Mouse (Mus musculus): ENCODE data around the gene Eif2ak3. TPM values are rescaled to one million over a fixed set of nuclear protein-coding genes. Genes with fewer than 3 reads are reported as not detected.

Gene Eif2ak3
- total RNA-seq, 2 experiments from 2014 or later: 22.6 to 24.0 TPM

DNA sequence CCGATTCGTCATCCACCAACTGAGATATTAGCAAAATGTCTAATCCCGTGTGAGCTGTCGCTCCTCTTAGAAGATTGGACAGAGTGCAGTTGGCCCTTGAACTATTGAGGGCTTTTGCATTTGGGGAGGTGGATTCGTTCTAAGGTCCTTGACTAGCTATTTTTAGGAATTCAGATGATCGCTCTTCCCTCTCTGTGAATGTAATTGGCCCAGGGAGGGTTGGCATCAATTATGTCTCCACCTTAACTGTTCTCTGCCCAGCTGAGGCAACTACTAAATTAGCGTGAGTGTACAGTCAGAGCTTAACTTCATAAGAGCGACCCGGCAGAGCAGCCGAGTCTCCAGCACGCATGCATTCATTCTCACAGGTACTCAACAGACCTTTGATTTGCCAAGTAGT is 43.7 kb downstream of the Eif2ak3 start:
- DNase-seq (ENCODE audit: low spot score in 2 of 2): no peak

GRCm38 (mm10) chr6:70898166-70898565 is 53.9 kb downstream of the Eif2ak3 start:
- no peak for DNase-seq (ENCODE audit: low spot score in 2 of 2)

DNA sequence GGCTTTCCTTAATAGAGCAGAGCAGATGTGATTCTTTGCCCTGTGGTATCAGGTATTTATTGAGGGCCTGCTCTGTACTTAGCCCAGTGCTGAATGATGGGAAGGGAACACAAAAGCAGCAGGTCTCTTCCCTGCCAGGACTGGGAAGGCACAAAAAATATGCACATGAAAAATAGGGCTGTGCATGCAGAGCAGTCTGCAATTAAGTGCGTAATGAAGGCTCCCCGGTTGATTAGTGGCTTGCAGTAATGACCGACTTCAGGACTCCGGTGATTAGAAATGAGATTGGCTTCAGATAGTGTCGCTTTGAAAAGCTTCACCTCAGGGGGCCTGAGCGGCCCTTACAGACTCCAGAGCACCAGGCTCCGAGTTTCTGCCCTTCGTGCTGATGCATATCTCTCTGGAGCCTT is 55.3 kb downstream of the Eif2ak3 start:
- DNase-seq (ENCODE audit: low spot score in 2 of 2): no peak

- no peak for DNase-seq (ENCODE audit: low spot score in 2 of 2)
Observed at GRCm38 (mm10) chr6:70903689-70904088, 59.4 kb downstream of the Eif2ak3 start.

DNA sequence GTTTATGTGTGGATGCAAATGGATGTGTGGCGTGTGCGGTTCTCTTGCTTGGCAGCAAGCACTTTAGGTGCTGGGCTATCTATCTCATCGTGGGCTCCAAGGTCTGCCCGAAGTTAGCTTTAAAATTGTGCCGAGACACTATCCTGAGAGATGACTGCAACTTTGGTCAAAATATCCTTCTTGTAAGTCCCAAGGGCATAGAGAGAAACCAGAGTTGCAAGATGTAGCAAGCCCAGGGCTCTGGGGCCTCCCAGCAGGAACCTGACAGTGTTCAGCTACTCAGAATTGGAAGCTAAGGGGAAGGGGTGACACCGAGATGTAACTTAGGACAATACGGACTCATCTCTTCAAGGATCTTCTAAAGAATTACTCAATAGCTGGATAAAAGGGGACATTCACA is 65.3 kb downstream of the Eif2ak3 start:
- no peak for DNase-seq (ENCODE audit: low spot score in 2 of 2)

DNA sequence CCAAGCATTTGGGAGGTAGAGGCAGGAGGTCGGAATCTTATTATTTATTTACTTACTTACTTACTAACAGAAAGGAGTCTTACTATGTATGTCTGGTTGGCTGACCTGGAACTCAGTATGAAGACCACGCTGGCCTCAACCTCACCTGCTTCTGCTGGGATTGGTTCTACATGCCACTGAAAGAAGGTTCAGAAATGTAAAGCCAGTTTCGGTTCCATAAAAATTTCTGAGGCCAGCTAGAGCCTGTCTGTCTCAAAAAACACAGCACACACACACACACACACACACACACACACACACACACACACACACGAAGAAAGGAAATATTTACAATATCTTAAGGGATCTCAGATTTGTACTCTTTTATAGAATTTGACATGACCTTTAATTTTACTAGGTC is 66.0 kb downstream of the Eif2ak3 start:
- DNase-seq (ENCODE audit: low spot score in 2 of 2): no peak

GRCm38 (mm10) chr6:70911668-70912395 is 67.5 kb downstream of the Eif2ak3 start:
- no peak for DNase-seq (ENCODE audit: low spot score in 2 of 2)

DNA sequence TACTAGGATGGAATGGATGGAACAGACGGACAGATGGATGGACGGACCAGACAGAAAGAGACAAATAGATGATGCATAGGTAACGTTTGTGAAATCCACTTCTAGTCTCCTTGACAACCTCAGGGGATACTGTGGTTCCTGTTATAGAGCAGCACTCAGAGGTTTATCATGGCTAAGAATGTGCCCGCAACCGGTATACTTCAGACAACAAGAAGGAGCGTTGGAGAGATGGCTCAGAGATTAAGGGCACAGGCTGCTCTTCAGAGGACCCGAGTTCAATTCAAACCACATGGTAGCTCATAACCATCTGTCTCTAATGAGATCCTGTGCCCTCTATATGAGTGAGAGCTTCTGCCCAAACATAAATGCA is 68.1 kb downstream of the Eif2ak3 start:
- no peak for DNase-seq (ENCODE audit: low spot score in 2 of 2)

GRCm38 (mm10) chr6:70918827-70919226 is 74.5 kb downstream of the Eif2ak3 start, which contains the start of gene Tex37:
TSS of gene Tex37 (minus strand) at chr6:70918927.
- no peak for DNase-seq (ENCODE audit: low spot score in 2 of 2)

- no peak for DNase-seq (ENCODE audit: low spot score in 2 of 2)
Observed at GRCm38 (mm10) chr6:70921274-70922074, 77.2 kb downstream of the Eif2ak3 start.

GRCm38 (mm10) chr6:70931801-70932200 is 87.5 kb downstream of the Eif2ak3 start:
- no peak for DNase-seq (ENCODE audit: low spot score in 2 of 2)

DNA sequence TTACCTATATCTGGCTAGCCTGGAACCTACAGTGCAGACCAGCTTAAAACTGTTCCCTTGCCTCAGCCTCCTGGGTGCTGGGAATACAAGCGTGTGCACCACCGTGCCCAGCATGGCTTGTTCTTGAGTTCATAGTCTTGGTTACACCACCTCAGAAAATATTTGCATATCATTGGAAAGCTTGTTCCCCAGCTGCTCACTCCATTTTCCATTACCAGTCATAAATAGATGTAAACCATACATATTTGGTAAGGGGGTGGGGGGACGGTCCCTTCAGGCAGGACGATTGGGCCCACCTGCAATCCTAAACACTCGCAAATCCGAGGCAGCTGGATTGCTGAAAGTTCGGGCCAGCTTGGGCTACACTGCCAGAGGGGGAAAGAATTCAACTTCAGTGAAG is 109.0 kb downstream of the Eif2ak3 start:
- no peak for DNase-seq (ENCODE audit: low spot score in 2 of 2)

DNA sequence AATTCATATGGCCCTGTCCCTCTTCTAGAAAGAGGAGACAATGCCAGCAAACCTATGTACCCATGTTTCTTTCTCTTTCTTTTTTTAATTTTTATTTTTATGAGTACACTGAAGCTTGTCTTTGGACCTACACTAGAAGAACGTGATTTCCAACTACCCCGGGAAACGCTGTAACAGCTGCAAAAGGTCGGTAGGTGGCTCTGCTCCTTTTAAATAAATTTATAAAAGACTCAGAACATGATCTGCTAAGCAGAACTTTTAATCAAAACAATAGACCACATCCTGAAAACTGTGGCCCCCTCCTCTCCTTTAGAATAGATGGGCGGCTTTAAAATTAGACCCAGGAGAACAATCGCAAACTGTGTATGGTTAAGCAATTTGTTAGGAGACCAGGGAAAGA is 109.7 kb downstream of the Eif2ak3 start:
- DNase-seq (ENCODE audit: low spot score in 2 of 2): no peak

Other genes with a start within 250 kb of the Eif2ak3 start
- 10 to 100 TPM; 24.7 to 26.1 TPM for gene Rpia, start 52.3 kb upstream of the Eif2ak3 start, total RNA-seq (2021)
- not detected for gene Tex37, start 74.4 kb downstream of the Eif2ak3 start, total RNA-seq (2021)
- not detected for gene Foxi3, start 112.0 kb downstream of the Eif2ak3 start, total RNA-seq (2021)

All from adrenal gland, postnatal 4 days (tissue).